Mouse (Mus musculus) layer of hippocampus, adult 9-11 months (tissue): Measurements from ENCODE around the gene Gm20388.
A peak's percentile ranks its signal among the peaks of the same experiment; 100 is the strongest.

Experiments
- DNase-seq: peaks from one replicate; pipeline ENCODE4 v3.0.0; 2022

Gene Gm20388

DNA sequence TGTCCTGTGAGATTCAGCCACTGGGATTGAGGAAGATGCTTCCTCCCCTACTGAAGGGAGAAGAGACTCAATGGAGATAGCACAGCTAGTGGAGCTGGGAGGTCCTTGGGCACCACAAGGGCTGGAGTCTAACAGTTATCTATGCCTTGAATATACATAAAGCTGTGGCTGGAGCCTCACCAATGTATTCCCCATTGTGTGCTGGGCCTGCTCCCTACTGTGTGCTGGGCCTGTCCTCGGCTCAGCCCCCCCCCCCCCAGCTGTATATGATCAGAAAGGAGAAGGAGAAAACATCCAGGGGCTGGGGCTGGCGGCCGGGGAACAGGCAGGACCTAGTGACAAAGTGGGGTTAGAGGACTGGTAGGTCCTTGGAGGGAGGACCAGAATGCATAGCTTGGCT lies 2824.5 kb downstream of the Gm20388 start:
- no peak for DNase-seq

- DNase-seq = no peak
Observed at GRCm38 (mm10) chr8:122735542-122736473, 2825.2 kb downstream of the Gm20388 start.

DNA sequence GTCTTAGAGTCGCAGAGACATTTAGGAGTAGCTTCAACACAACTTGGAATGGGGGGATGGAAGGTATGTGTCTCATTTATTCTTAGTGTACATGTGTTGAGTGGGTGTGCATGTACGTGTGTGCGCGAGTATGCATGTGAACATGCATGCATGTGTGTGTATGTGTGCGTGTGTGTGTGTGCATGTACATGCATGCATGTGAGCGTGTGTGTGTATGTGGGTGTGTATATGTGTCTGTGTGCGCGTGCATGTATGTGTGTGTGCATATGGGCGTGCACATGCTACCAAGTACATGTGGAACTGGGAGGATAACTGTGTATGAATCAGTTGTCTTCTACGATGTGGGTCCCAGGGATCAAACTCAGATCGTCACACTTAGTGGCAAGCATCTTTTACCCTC lies 2826.0 kb downstream of the Gm20388 start:
- no peak for DNase-seq

DNA sequence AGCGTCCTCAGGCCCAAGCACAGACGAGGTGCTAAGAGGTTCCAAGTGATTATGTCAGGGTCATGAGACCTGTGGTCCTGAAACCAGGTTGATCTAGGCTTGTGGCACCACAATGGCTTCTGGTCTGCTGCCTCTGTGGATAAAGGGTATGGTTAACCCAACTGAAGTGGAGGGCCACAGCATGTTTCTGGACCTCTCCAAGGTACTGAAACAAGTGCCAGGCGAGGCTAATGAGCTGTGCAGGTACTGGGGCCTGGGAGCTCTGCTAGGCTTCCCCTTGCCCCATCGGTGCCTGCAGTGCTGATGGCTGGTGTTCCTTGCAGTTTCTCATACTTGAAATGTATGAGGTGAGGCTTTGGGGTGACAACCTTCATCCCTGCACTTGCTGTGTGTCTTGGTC lies 2826.4 kb downstream of the Gm20388 start:
- no peak for DNase-seq

DNA sequence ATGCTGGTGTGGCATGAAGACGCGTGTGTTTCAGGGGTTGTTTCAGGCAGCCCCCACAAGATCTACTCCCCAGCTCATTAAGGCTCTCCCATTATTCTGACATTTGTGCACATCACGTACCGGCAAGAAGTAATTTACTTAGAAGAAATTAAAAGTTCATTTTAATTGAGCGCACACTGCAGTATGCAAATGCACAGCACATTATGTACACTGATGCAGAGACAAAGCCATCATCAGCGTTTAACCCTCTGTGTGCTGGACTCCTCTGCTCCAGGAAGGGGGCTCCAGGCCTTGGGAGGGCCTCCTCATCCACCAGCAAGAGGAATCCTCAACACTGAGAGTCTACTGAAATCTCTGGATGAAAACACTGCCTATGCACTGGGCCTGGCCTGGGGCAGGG lies 2827.2 kb downstream of the Gm20388 start:
- DNase-seq = no peak

DNA sequence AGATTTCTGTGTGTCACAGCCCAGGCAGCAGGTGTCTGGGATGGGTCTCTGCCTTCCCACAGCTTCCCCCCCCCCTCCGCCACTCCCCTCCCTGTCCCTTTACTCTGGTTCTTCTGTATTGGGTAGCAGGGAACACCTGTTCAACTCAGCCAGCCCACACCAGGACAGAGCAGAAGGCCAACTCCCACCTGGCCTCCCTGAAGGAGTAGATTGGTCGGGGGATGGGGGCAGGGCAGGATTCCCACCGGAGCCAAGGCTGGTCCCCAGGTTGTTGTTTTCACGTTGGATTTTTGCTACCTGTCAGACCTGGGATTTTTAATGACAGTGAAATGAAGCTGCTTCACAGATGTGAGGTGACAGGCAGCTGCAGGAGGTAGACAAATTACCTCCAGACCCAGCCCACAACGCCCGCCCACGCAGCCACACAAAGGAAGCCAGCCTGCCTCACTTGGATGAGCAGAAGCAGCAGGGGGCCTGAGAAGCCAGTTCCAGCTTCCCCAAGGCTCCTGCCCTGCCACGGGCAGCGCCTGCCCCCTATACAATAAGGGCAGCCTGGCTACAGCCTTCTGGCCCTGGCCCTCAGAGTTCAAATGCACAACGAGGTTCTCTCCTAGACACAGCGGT lies 2828.6 kb downstream of the Gm20388 start:
- no peak for DNase-seq

DNA sequence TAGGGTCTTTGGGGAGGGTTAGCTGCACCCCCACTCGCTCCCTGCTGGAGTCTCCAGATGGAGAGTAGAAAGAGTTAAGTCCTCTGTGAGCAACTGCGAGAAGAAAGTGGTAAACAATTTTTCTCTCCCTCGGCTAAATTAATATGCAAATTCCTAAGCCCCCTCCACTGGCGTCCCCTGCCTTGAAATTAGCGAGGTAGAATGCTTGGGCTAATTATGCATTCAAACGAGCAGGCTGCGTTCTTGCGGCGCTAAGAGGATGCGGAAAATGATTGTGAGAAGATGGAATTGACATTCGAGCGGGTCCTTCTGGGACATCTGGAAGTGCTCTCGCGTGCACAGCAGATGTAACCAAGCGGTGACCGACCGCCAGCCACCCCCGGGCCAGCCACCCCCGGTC lies 2831.8 kb downstream of the Gm20388 start:
- DNase-seq = no peak

GRCm38 (mm10) chr8:122745022-122745749 lies 2834.5 kb downstream of the Gm20388 start:
- DNase-seq = no peak

DNA sequence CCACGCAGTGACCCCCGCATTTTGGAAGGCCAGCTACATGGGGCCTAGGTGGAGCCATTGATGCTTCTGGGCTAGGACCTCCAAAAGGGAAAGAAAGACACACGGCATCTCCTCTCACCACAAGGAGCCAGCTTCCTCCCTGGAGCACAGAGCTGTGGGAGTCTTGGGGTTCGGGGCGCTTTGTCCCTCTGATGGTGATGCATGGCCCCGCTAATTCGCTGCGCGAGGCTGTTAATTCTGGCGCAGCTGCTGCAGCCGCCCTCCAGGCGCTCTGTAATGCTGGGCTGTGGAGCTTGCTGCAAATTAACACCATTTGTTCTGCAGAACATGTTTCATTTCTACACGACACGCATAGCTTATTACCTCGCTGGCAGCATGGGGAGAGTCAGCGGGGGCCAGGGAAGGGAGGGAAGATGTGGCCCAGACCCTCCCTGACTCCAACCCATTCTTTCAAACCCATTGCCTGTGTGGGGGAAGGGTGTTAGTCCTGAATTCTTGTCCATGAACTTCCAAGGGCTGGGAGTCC lies 2835.2 kb downstream of the Gm20388 start:
- DNase-seq = no peak

DNA sequence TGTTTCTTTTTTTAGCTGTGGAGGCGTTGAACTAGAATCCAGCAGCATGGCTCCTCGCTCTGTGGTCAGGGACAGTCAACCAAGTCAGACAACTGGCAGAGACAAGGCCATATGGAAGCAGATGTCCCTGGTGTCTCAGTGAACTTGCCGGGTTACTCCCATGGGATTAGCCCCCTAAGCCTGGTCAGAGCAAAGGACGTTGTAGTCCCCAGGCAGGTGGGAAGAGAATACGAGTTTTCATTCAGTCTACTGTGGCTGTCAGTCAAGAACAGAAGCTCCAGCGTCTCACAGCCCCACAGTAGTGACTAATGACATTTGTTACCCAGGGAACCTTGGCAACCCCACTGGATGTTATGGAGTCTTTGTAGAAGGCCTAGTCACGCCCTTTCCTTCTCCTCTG lies 2835.8 kb downstream of the Gm20388 start:
- no peak for DNase-seq

DNA sequence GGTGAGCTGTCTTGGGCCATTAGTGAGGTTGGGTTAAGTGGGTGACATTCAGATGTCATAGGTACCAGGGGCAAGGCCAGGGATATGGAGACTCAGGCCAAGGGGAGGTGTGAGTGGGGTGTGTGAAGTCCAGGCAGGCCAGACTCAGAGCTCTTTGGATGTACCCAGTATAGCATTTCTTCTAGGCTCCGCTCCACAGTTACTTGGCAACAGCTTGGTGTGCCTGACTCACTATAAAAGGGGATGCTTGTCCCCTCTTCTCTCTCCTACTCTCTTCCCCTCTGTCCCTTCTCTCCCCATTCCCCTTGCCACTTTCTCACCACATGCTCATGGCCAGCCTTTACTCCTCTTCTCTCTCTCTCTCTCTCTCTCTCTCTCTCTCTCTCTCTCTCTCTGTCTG lies 2837.2 kb downstream of the Gm20388 start:
- no peak for DNase-seq

DNA sequence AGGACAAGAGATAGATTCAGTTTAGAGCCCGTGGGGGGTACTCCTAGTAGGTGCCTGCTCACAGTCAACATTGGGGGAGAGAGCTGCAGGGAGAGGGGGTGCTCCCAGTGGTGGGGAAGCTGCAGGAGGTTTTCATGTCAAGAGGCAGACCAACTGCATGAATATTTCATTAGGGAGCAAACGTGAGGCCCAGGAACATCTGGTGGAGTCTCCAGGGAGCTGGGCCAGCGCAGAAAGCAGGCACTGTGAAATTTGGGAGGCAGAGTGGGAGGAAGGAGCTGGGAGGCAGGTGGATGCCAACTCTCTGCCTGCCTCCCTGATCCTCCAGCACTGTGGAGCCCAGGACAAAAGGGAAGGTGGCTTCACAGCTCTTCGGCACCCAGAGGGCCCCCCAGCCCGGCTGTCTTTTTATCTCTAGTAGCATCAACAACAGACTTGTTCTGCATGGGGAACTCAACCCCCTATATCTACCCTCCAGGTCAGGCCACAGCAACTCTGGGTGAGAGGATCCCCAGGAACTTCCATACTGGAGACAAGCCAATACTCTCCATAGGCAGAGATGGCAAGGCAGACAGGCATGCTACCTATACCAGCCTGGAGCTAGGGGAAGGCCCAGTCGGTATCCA lies 2838.8 kb downstream of the Gm20388 start:
- no peak for DNase-seq

DNA sequence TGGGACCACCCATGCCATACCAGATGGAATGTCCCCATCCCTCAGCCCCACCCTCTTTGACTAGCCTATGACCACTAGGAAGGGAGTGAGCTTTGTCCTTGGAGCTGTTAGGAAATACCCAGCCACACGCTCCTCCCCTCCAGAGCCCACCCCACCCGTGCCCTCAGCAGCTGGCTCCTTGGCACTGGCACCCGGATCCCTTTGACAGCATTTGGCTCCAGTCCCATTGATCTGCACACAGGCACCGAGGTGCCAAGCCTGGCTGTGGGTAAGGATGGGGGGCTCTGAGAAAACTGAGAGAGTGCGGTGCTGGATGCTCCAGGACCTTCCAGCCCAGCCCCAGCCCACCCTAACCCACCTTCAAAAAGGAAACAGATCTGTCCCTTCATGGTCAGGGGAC lies 2840.7 kb downstream of the Gm20388 start:
- DNase-seq = peak; percentile 38

GRCm38 (mm10) chr8:122752111-122752721 lies 2841.6 kb downstream of the Gm20388 start:
- peak; percentile 70 for DNase-seq

GRCm38 (mm10) chr8:122758597-122758996 lies 2848.0 kb downstream of the Gm20388 start:
- DNase-seq = no peak

GRCm38 (mm10) chr8:122760116-122760515 lies 2849.5 kb downstream of the Gm20388 start:
- DNase-seq = no peak

GRCm38 (mm10) chr8:122761109-122761508 lies 2850.5 kb downstream of the Gm20388 start:
- DNase-seq = no peak

GRCm38 (mm10) chr8:122762731-122763266 lies 2852.2 kb downstream of the Gm20388 start:
- DNase-seq = no peak

DNA sequence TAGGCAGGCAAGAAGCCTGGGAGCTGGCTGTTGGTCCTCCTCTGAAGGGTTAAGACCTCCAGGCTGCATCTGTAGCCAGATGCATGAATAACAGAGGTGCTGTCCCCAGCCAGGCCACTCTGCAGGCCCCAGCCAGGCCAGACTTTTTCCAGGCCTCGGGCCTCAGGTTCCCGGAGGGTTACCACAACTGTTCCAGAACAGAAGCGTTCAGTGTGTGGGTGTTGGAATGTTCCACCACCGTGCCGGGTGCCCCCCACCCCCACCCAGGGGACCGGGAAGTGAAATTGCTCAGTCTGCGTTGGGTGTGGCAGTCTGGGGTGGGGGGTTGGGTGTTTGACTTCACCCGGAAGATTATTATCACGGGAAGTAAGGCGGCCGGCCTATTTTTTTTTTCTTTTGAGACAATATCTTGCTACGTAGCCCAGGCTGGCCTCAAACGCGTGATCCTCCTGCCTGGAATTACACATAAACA lies 2852.7 kb downstream of the Gm20388 start:
- no peak for DNase-seq

DNA sequence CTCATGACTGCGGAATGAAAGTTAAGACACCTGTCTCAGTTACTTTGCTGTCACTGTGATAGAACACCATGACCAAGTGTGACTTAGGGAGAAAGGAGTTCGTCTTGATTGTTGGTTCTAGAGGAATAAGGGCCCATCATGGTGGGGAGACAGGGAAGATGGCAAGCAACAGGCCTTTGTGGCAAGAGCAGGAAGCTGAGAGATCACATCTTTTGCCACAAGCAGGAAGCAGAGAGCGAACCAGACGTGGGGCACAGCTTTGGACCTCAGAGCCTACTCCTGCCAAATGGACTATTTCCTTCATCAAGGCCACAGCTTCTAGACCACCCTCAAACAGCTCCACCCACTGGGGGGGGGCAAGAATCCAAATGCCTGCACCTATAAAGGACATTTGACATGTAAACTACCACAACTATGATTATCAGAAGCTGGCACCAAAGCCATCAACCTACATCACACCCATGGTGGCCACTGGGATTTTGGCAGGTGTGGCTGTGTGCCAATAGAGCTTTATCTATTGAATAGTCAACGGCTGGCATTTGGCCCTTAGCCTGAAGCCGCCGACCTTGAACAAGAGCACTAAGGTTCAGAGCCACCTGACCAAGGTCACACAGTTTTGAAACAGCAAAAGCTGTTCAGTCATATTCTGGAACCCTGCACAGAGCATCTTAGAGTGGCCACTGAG lies 2854.3 kb downstream of the Gm20388 start:
- DNase-seq = no peak

DNA sequence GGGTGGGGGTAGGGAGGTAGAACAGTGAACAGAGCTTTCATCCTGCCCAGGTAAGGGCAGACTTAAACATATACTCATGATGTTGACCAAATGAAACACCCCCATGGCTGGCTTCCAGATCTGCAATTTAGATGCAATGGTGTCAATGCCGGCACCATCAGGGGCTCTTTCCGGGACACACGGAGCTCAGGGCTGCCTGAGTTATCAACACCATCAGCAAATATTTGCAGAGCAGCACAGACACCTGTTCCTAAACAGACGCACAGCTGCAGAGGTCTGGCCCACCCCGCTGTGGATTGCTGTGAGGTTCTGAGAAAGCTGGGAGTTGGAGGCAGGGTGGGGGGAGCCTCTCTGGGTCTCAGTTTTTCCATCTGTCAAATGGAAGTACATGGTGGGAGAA lies 2855.5 kb downstream of the Gm20388 start:
- DNase-seq = no peak
